Mouse (Mus musculus): ENCODE data around the gene Edn2. TPM values are rescaled to one million over a fixed set of nuclear protein-coding genes. Genes with fewer than 3 reads are reported as not detected.

The Edn2 gene
- polyA plus RNA-seq, 1 experiment from 2014 or later, result 0.10 TPM

DNA sequence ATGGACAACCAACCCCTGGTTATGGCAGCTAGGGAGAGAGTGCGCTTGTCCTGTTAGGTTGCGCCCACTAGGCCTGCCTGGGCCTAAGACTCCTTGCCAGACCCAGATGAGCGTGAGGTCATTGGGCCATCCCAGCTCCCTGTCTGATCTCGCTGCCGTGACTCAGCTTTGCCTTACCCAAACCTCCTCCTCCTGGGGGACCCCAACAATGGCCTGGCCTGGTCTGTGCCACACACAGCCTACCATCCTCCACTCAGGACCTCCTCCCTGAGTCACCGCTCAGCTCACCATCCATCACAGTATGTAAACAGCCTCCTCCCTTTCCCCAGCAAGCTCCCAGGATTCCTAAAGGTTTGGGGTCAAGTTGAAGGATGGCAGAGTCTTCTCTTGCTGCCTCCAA lies 9.1 kb upstream of the Edn2 start:
- Histone ChIP-seq H3K27ac (ENCODE audit: low read length) (no peak overlapping the region), H3K9me3 (ENCODE audit: low read length) (no peaks in the 10 kb centered on the region), H3K36me3 (ENCODE audit: insufficient read depth, low read length) (no peaks in the 10 kb centered on the region), H3K9ac (replicated peaks; ENCODE audit: low read length) (no peak overlapping the region), H3K27me3 (ENCODE audit: insufficient read depth, low read length) (peaks cover 12% of the 10 kb centered on the region; the same call in 1 of the 2 replicates), H3K4me2 (replicated peaks; ENCODE audit: low read depth, low read length) (no peak overlapping the region), H3K4me1 (ENCODE audit: insufficient read depth, low read length) (peaks cover 6% of the 10 kb centered on the region), H3K4me3 (ENCODE audit: low read length) (no peak overlapping the region)
- no peak for ATAC-seq (ENCODE audit: low FRiP score, low TSS enrichment)
- 78% methylated on average over 6 of the region's 6 CpGs for WGBS

DNA sequence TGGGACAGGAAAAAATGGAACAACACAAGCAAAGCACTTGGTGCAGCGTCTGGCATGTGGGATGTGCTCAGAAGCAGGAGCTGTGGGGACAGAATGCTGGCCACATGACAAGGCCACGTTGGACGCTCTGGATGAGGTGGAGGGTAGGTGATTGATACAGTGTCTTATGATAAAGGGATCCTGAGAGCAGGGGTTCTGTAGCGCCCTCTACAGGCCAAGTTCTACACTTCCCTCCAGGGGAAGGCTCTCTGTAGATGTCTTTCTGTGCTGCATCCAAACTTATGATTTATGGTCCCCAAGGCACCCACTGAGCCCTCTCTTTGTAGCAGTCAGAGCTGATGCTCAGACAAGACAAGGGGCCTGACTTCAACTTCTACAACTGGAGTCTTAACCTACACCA lies 8.4 kb upstream of the Edn2 start:
- no peak for ATAC-seq (ENCODE audit: low FRiP score, low TSS enrichment)
- peaks cover 12% of the 10 kb centered on the region; the same call in 1 of the 2 replicates for H3K27me3 ChIP-seq (ENCODE audit: insufficient read depth, low read length)
- no peak overlapping the region for H3K4me3 ChIP-seq (ENCODE audit: low read length)
- WGBS, result 67% methylated on average over 4 of the region's 4 CpGs
- H3K4me2 ChIP-seq (replicated peaks; ENCODE audit: low read depth, low read length), result no peak overlapping the region
- H3K36me3 ChIP-seq (ENCODE audit: insufficient read depth, low read length), result no peaks in the 10 kb centered on the region
- peaks cover 6% of the 10 kb centered on the region for H3K4me1 ChIP-seq (ENCODE audit: insufficient read depth, low read length)
- no peak overlapping the region for H3K27ac ChIP-seq (ENCODE audit: low read length)
- H3K9ac ChIP-seq (replicated peaks; ENCODE audit: low read length), result no peak overlapping the region
- no peaks in the 10 kb centered on the region for H3K9me3 ChIP-seq (ENCODE audit: low read length)

DNA sequence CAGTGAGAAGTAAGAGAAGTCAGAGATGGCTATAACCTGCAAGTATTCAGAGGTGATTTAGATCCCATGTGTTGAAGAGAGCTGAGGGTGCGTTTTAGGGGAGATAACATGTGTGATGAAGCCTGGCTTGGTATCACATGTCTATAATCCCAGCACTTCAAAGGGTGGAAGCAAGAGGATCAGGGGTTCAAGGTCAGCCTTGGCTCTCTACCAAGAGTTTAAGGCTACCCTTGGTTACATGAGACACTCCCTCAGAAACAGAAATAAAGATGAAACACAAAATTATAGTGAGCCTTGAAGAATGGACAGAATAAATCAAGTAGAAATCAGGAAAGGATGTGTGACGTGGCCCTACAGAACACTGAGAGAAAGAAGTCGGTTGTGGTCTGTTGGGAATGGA lies 7.3 kb upstream of the Edn2 start:
- H3K4me1 ChIP-seq (ENCODE audit: insufficient read depth, low read length), result peaks cover 6% of the 10 kb centered on the region
- WGBS, result 72% methylated on average over 3 of the region's 3 CpGs

DNA sequence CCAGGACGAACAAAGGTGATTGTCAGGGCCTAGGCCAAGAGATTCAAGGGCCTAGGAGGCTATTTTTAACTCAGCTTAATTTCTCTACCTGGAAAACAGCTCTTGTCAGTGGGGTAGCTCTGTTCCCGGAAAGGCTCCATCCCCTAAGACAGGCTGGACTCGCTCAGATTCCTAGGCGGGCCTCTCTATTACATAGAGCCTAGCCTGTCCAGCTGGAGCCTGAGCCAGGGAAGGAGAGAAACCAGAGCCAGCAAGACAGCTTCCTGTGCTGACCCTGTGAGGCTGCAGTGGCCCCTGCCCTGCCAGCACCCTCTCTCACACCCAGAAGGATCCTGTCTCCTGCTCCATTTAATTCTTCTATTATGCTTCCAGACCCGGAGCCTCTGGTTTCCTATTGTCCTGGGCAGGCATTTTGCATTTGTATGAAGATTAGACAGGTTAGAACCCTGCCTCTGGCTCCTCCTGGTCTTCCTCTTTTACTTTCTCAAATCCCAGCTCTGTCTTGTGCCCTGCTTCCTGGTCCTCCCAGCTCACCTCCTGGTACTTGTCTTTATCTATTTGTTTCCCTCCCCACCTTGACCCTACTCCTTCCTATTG lies 2.2 kb upstream of the Edn2 start:
- H3K36me3 ChIP-seq (ENCODE audit: insufficient read depth, low read length), result no peaks in the 10 kb centered on the region
- H3K9ac ChIP-seq (replicated peaks; ENCODE audit: low read length), result no peak overlapping the region
- 37% methylated on average over 5 of the region's 5 CpGs for WGBS
- H3K27me3 ChIP-seq (ENCODE audit: insufficient read depth, low read length), result no peaks in the 10 kb centered on the region
- no peak for ATAC-seq (ENCODE audit: low FRiP score, low TSS enrichment)
- no peak overlapping the region for H3K4me2 ChIP-seq (replicated peaks; ENCODE audit: low read depth, low read length)
- peaks cover 11% of the 10 kb centered on the region; the same call in 1 of the 2 replicates for H3K4me1 ChIP-seq (ENCODE audit: insufficient read depth, low read length)
- H3K27ac ChIP-seq (ENCODE audit: low read length), result no peak overlapping the region
- no peaks in the 10 kb centered on the region for H3K9me3 ChIP-seq (ENCODE audit: low read length)
- H3K4me3 ChIP-seq (ENCODE audit: low read length), result no peak overlapping the region

More for the DNA sequence above, 7.3 kb upstream of the Edn2 start:
- Histone ChIP-seq H3K9me3 (ENCODE audit: low read length) (no peaks in the 10 kb centered on the region), H3K4me3 (ENCODE audit: low read length) (no peak overlapping the region), H3K27ac (ENCODE audit: low read length) (no peak overlapping the region), H3K4me2 (replicated peaks; ENCODE audit: low read depth, low read length) (no peak overlapping the region), H3K36me3 (ENCODE audit: insufficient read depth, low read length) (no peaks in the 10 kb centered on the region), H3K9ac (replicated peaks; ENCODE audit: low read length) (no peak overlapping the region), H3K27me3 (ENCODE audit: insufficient read depth, low read length) (peaks cover 4% of the 10 kb centered on the region; the same call in 1 of the 2 replicates)
- ATAC-seq (ENCODE audit: low FRiP score, low TSS enrichment), result no peak

DNA sequence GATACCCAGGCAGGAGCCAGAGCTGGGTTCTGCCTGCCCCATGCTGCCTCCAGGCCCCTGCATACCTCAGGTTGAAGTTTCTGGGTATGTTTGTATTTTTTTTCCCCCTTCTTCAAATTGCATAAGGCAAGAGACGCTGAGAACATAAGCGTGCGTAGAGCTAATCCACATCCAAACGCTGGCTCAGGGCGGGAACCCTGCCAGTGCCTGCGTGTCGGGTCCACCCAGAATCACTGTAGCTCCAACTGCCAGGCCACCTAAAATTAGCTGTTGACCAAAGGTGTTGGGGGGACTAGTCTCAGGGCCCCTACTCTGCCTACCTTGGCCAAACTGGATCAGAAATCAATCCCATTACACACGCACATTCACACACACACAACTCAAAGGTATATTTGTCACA lies 1.6 kb downstream of the Edn2 start:
- Histone ChIP-seq H3K4me1 (ENCODE audit: insufficient read depth, low read length) (peaks cover 11% of the 10 kb centered on the region; the same call in 1 of the 2 replicates), H3K4me3 (ENCODE audit: low read length) (no peak overlapping the region), H3K4me2 (replicated peaks; ENCODE audit: low read depth, low read length) (no peak overlapping the region), H3K9ac (replicated peaks; ENCODE audit: low read length) (no peak overlapping the region), H3K27me3 (ENCODE audit: insufficient read depth, low read length) (no peaks in the 10 kb centered on the region), H3K36me3 (ENCODE audit: insufficient read depth, low read length) (no peaks in the 10 kb centered on the region), H3K27ac (ENCODE audit: low read length) (no peak overlapping the region), H3K9me3 (ENCODE audit: low read length) (no peaks in the 10 kb centered on the region)
- WGBS, result 84% methylated on average over 8 of the region's 8 CpGs
- no peak for ATAC-seq (ENCODE audit: low FRiP score, low TSS enrichment)

DNA sequence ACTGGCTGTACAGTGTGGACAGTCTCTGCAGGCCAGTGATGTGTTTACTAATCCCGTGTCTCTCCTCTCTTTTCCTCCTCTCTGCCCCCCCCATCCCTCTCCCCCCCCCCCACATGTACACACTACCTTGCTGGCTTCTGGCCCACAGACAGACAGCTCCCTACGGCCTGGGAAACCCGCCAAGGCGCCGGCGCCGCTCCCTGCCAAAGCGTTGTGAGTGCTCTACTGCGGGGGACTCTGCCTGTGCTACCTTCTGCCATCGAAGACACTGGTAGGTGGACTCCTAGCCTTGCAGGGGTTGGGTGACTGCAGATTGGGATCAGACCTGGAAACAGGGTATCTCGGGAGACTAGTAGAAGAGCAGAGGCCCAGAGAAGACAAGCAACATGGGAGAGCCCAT lies 2.2 kb downstream of the Edn2 start:
- H3K9me3 ChIP-seq (ENCODE audit: low read length), result no peaks in the 10 kb centered on the region
- H3K4me2 ChIP-seq (replicated peaks; ENCODE audit: low read depth, low read length), result no peak overlapping the region
- H3K27ac ChIP-seq (ENCODE audit: low read length), result no peak overlapping the region
- no peaks in the 10 kb centered on the region for H3K27me3 ChIP-seq (ENCODE audit: insufficient read depth, low read length)
- ATAC-seq (ENCODE audit: low FRiP score, low TSS enrichment), result no peak
- no peaks in the 10 kb centered on the region for H3K36me3 ChIP-seq (ENCODE audit: insufficient read depth, low read length)
- H3K4me3 ChIP-seq (ENCODE audit: low read length), result no peak overlapping the region
- 62% methylated on average over 11 of the region's 11 CpGs for WGBS
- peaks cover 11% of the 10 kb centered on the region; the same call in 1 of the 2 replicates for H3K4me1 ChIP-seq (ENCODE audit: insufficient read depth, low read length)
- no peak overlapping the region for H3K9ac ChIP-seq (replicated peaks; ENCODE audit: low read length)

DNA sequence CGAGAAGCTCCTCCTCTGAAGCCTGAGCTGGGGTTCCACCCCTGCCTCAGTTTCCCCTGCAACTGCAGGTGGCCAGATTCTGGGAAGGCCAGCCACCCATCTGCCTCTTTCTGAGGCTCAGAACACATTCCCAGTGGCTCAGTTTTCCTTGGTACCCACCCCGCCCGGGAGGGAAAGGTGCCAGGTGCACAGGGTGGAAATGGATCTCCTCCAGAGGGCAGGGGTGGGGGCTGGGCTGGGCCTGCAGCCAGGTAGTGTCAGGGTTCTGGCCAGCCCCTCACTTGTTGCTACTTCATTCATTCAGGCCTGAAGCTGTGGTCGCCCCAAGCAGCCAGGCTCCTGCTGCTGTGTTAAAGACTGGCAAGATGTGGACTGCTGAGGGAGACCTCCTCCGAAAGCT lies 3.3 kb downstream of the Edn2 start:
- Histone ChIP-seq H3K36me3 (ENCODE audit: insufficient read depth, low read length) (no peaks in the 10 kb centered on the region), H3K27me3 (ENCODE audit: insufficient read depth, low read length) (no peaks in the 10 kb centered on the region), H3K4me1 (ENCODE audit: insufficient read depth, low read length) (peaks cover 11% of the 10 kb centered on the region; the same call in 1 of the 2 replicates), H3K9me3 (ENCODE audit: low read length) (no peaks in the 10 kb centered on the region), H3K9ac (replicated peaks; ENCODE audit: low read length) (no peak overlapping the region), H3K4me2 (replicated peaks; ENCODE audit: low read depth, low read length) (no peak overlapping the region), H3K4me3 (ENCODE audit: low read length) (no peak overlapping the region), H3K27ac (ENCODE audit: low read length) (no peak overlapping the region)
- WGBS, result 80% methylated on average over 5 of the region's 5 CpGs
- no peak for ATAC-seq (ENCODE audit: low FRiP score, low TSS enrichment)

DNA sequence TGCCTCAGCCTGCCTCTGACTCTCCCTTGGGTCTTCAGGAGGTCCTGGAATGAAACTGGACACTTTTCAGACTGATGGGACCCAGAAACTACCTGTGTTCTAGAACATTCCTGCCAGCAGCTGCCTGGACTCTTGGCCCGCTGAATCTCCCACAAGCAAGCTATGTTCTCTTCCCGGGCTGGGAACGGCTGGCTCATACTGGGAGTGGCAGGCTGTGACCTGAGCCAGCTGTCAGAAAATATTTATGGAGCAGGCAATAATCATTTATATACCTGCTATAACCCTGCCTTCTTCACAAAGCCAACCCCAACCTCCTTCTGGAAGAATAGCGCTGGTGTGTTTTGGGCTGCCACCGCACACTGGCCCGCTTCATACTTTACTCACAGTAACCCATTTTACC lies 6.8 kb downstream of the Edn2 start:
- ATAC-seq (ENCODE audit: low FRiP score, low TSS enrichment), result no peak

DNA sequence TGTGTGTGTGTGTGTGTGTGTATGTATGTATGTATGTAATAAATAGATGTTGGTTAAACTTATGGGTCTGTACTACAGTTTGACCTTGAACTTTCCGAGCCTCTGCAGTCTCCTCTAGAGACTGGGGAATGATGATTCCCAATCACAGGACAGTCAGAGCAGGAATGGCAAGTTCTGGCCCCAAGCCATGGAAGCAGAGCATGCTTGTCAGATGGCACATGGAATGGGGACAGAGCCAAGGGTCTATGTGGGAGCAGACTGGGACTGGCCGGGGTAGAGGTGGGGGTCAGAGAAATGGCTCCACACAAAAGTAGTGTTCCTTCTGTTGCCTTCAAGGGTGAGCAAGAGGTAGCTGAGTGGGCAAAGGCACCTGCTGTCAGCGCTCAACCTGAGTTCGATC lies 7.3 kb downstream of the Edn2 start:
- no peak for ATAC-seq (ENCODE audit: low FRiP score, low TSS enrichment)
- Histone ChIP-seq H3K4me1 (ENCODE audit: insufficient read depth, low read length) (0 out of 2 replicates have a peak, but pooled peaks cover 3% of the 10 kb centered on the region), H3K27me3 (ENCODE audit: insufficient read depth, low read length) (no peaks in the 10 kb centered on the region), H3K27ac (ENCODE audit: low read length) (no peak overlapping the region), H3K9ac (replicated peaks; ENCODE audit: low read length) (no peak overlapping the region), H3K9me3 (ENCODE audit: low read length) (no peaks in the 10 kb centered on the region), H3K4me3 (ENCODE audit: low read length) (no peak overlapping the region), H3K36me3 (ENCODE audit: insufficient read depth, low read length) (no peaks in the 10 kb centered on the region), H3K4me2 (replicated peaks; ENCODE audit: low read depth, low read length) (no peak overlapping the region)
- 91% methylated on average over 4 of the region's 4 CpGs for WGBS

More for the DNA sequence above, 6.8 kb downstream of the Edn2 start:
- Histone ChIP-seq H3K9me3 (ENCODE audit: low read length) (no peaks in the 10 kb centered on the region), H3K4me3 (ENCODE audit: low read length) (no peak overlapping the region), H3K36me3 (ENCODE audit: insufficient read depth, low read length) (no peaks in the 10 kb centered on the region), H3K4me2 (replicated peaks; ENCODE audit: low read depth, low read length) (no peak overlapping the region), H3K27me3 (ENCODE audit: insufficient read depth, low read length) (no peaks in the 10 kb centered on the region), H3K27ac (ENCODE audit: low read length) (no peak overlapping the region), H3K9ac (replicated peaks; ENCODE audit: low read length) (no peak overlapping the region), H3K4me1 (ENCODE audit: insufficient read depth, low read length) (0 out of 2 replicates have a peak, but pooled peaks cover 3% of the 10 kb centered on the region)
- whole genome bisulfite sequencing, result 73% methylated on average over 6 of the region's 6 CpGs

DNA sequence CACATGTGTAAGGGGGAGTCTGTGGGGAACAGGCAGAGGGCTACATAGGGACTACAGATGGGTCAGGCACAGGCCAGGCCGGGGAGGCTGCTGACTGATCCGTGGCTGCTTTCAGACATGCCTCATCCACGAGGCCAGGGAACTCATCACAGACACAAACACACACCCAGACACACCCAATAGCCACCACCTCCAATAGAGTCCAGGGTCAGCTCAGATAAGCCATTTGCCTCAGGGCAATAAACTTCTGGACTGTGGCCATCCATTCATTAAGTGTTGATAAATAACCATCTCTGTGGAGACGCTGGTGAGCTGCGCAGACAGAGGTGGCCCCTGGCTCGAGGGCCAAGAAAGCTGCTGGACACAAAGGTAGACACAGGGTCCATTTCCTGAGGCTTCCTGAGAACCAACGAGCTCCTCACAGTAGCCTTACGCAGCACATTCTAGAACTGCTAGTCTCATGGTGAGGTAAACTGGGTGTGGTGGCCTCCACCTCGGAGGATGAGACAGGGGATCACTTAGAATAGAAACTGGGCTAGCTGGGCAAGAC lies 9.5 kb downstream of the Edn2 start:
- WGBS, result 32% methylated on average over 9 of the region's 9 CpGs
- Histone ChIP-seq H3K4me3 (ENCODE audit: low read length) (no peak overlapping the region), H3K4me2 (replicated peaks; ENCODE audit: low read depth, low read length) (no peak overlapping the region), H3K27me3 (ENCODE audit: insufficient read depth, low read length) (no peaks in the 10 kb centered on the region), H3K27ac (ENCODE audit: low read length) (no peak overlapping the region), H3K9me3 (ENCODE audit: low read length) (no peaks in the 10 kb centered on the region), H3K4me1 (ENCODE audit: insufficient read depth, low read length) (0 out of 2 replicates have a peak, but pooled peaks cover 3% of the 10 kb centered on the region), H3K9ac (replicated peaks; ENCODE audit: low read length) (no peak overlapping the region), H3K36me3 (ENCODE audit: insufficient read depth, low read length) (no peaks in the 10 kb centered on the region)
- no peak for ATAC-seq (ENCODE audit: low FRiP score, low TSS enrichment)
